Mouse (Mus musculus) neural tube, postnatal 0 days (tissue): Measurements from ENCODE around the gene Id2. TPM values are rescaled to one million over a fixed set of nuclear protein-coding genes. Genes with fewer than 3 reads are reported as not detected.

Experiments used
- polyA plus RNA-seq: library from polyadenylated mRNA; unstranded; fragments of >200 nt; fragmentation: Nextera tagmentation; extraction: Ambion mirVana; gene quantifications from 2 replicates; pipeline ENCODE4 v1.2.1, GENCODE M21; 2015

Id2 gene
- 317 and 345 TPM in 2 replicates for polyA plus RNA-seq

DNA sequence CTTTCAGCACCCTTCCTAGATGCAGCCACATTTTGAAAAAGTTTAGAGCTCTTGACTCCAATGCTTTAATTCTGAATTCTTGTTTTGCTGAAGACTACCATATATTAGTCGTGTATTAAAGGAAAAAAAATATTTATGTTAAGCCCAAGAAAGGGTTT, at the start of gene Id2:
Gene Id2 (minus strand): TSS at position 89 of the 158 bp plus-strand sequence.

Other genes with a start within 250 kb of the Id2 start
- gene Kidins220, start 122.2 kb downstream of the Id2 start, polyA plus RNA-seq, result 53.8 and 70.6 TPM in 2 replicates